Mouse (Mus musculus) lung, postnatal 0 days (tissue): ENCODE data around the gene Akap9.

ENCODE experiments used
- CTCF ChIP-seq: IDR thresholded peaks from 2 replicates; pipeline ENCODE4 v1.5.1; 2016; ENCODE audit warnings: antibody characterized with exemption, mild to moderate bottlenecking
- EP300 ChIP-seq: IDR thresholded peaks from 2 replicates; pipeline ENCODE4 v1.6.1; 2016; ENCODE audit warnings: antibody characterized with exemption, mild to moderate bottlenecking, control low read depth

- no peak for TF ChIP-seq CTCF
- no peak for TF ChIP-seq EP300
These were observed 113.1 kb downstream of the Akap9 start for GRCm38 (mm10) chr5:4040922-4041321.
